8 mouse cellular contexts compared by ENCODE assay signal in genomic region chr8:84856864-84857441, GRCm38 (mm10). TPM values are rescaled to one million over a fixed set of nuclear protein-coding genes. Genes with fewer than 3 reads are reported as not detected.
A peak's percentile ranks its signal among the peaks of the same experiment; 100 is the strongest.
DNase-seq lines count a peak whose midpoint lies in the region; ATAC-seq and TF ChIP-seq lines count a peak whose summit lies in the region.

TSS of gene Farsa (plus strand) at chr8:84856989.

- peak within 1 kb of the TSS; percentile 76 for H3K4me2 ChIP-seq in kidney, embryonic 14.5 days (replicated peaks; ENCODE audit: low read depth, low read length)
- peak within 1 kb of the TSS; percentile 65 for H3K4me2 ChIP-seq in limb, embryonic 15.5 days

- peak; percentile 29; the same call in 1 of the 2 replicates for TF ChIP-seq POLR2A in bone marrow macrophage, adult 2 months (IDR thresholded peaks at IDR 0.05; ENCODE audit: borderline replicate concordance, low read depth, low read length)
- peak; percentile 99 for TF ChIP-seq POLR2A in embryonic fibroblast, embryonic 13.5 days (IDR thresholded peaks at IDR 0.05; ENCODE audit: low read depth, low read length)

- H3K27me3 ChIP-seq in kidney, embryonic 14.5 days (ENCODE audit: control insufficient read depth, insufficient read depth, low read length): no peaks in the 10 kb centered on the region
- no peaks in the 10 kb centered on the region for H3K27me3 ChIP-seq in limb, embryonic 15.5 days

- peaks cover 28% of the 10 kb centered on the region for H3K36me3 ChIP-seq in kidney, embryonic 14.5 days (ENCODE audit: control insufficient read depth, insufficient read depth, low read length)
- H3K36me3 ChIP-seq in limb, embryonic 15.5 days: peaks cover 29% of the 10 kb centered on the region

- H3K4me3 ChIP-seq in bone marrow macrophage, adult 2 months (ENCODE audit: insufficient read depth, low read length): peak within 1 kb of the TSS; percentile 89
- H3K4me3 ChIP-seq in embryonic fibroblast, embryonic 13.5 days (ENCODE audit: insufficient read depth, low read length): peak within 1 kb of the TSS; percentile 90
- peak within 1 kb of the TSS; percentile 57 for H3K4me3 ChIP-seq in kidney, embryonic 14.5 days (ENCODE audit: low read length)
- H3K4me3 ChIP-seq in limb, embryonic 15.5 days: peak within 1 kb of the TSS; percentile 90

- peak; percentile 95 for DNase-seq in A20 (ENCODE audit: low read depth, low spot score)
- DNase-seq in heart, adult 9 months (ENCODE audit: low spot score in 2 of 2): peak; percentile 85 to 94
- DNase-seq in monocyte, adult 2 months (ENCODE audit: low read depth in 1 of 2, low spot score in 2 of 2): peak; percentile 81 to 83
- DNase-seq in spleen, postnatal 36 days (ENCODE audit: low spot score in 2 of 2): peak; percentile 88 to 93

- no peaks in the 10 kb centered on the region for H3K9me3 ChIP-seq in kidney, embryonic 14.5 days (ENCODE audit: control insufficient read depth, low read length)
- H3K9me3 ChIP-seq in limb, embryonic 15.5 days: no peaks in the 10 kb centered on the region

- peak within 1 kb of the TSS; percentile 78 for H3K9ac ChIP-seq in kidney, embryonic 14.5 days (ENCODE audit: low read depth, low read length)
- H3K9ac ChIP-seq in limb, embryonic 15.5 days: peak within 1 kb of the TSS; percentile 88

- H3K27ac ChIP-seq in bone marrow macrophage, adult 2 months (ENCODE audit: insufficient read depth, low read depth, low read length): peak within 1 kb of the TSS; percentile 69
- peak within 1 kb of the TSS; percentile 11; the same call in 1 of the 2 replicates for H3K27ac ChIP-seq in embryonic fibroblast, embryonic 13.5 days (ENCODE audit: insufficient read depth, low read length)
- H3K27ac ChIP-seq in kidney, embryonic 14.5 days (ENCODE audit: low read depth, low read length): no peak within 1 kb of the TSS
- H3K27ac ChIP-seq in limb, embryonic 15.5 days: peak within 1 kb of the TSS; percentile 85

- ATAC-seq in kidney, embryonic 14.5 days (ENCODE audit: low FRiP score, low TSS enrichment): peak; percentile 93
- peak; percentile 86 for ATAC-seq in limb, embryonic 15.5 days (ENCODE audit: insufficient number of reproducible peaks, low FRiP score, low TSS enrichment, low read depth)

- under 1% methylated on average over 39 of the region's 39 CpGs for WGBS in kidney, embryonic 14.5 days
- WGBS in limb, embryonic 15.5 days: under 1% methylated on average over 39 of the region's 39 CpGs

- H3K4me1 ChIP-seq in bone marrow macrophage, adult 2 months (ENCODE audit: control insufficient read depth, insufficient read depth, low read length): peaks cover 3% of the 10 kb centered on the region; the same call in 1 of the 2 replicates
- peaks cover 7% of the 10 kb centered on the region; the same call in 1 of the 2 replicates for H3K4me1 ChIP-seq in embryonic fibroblast, embryonic 13.5 days (ENCODE audit: control insufficient read depth, insufficient read depth, low read length)
- H3K4me1 ChIP-seq in kidney, embryonic 14.5 days (ENCODE audit: control insufficient read depth, insufficient read depth, low read length): peaks cover 11% of the 10 kb centered on the region; the same call in 1 of the 2 replicates
- peaks cover 12% of the 10 kb centered on the region for H3K4me1 ChIP-seq in limb, embryonic 15.5 days

- no peak for TF ChIP-seq CTCF in bone marrow macrophage, adult 2 months (IDR thresholded peaks at IDR 0.05; ENCODE audit: low read depth, low read length)
- TF ChIP-seq CTCF in embryonic fibroblast, embryonic 13.5 days (IDR thresholded peaks at IDR 0.05; ENCODE audit: borderline replicate concordance, insufficient read depth, low read length): no peak

RNA-seq across cellular contexts. Expression of gene Farsa, which starts in this region (rescaled TPM):
- 23.1 and 30.5 TPM in 2 replicates for polyA plus RNA-seq in bone marrow macrophage, adult 2 months (2012; ENCODE audit: insufficient read depth, insufficient read length, missing spikeins)
- 41.0 and 43.5 TPM in 2 replicates for polyA plus RNA-seq in embryonic fibroblast, embryonic 13.5 days (2011; ENCODE audit: insufficient read length, low read depth, missing spikeins)
- polyA plus RNA-seq in kidney, embryonic 14.5 days (2014; fragmentation: Nextera tagmentation; extraction: Ambion mirVana): 90.4 and 105 TPM in 2 replicates
- polyA plus RNA-seq in limb, embryonic 15.5 days (2015; fragmentation: Nextera tagmentation; extraction: Ambion mirVana): 94.4 and 98.2 TPM in 2 replicates
